Mouse (Mus musculus) right cerebral cortex, postnatal 25 days (tissue): Measurements from ENCODE around the gene Ahdc1.

Experiments used
- DNase-seq: peaks from one replicate; pipeline ENCODE4 v3.0.0; 2022

Ahdc1 gene

GRCm38 (mm10) chr4:133042244-133042643 is 31.2 kb downstream of the Ahdc1 start:
- DNase-seq = no peak

- no peak for DNase-seq
Measured at GRCm38 (mm10) chr4:133042651-133043635, 31.9 kb downstream of the Ahdc1 start.

DNA sequence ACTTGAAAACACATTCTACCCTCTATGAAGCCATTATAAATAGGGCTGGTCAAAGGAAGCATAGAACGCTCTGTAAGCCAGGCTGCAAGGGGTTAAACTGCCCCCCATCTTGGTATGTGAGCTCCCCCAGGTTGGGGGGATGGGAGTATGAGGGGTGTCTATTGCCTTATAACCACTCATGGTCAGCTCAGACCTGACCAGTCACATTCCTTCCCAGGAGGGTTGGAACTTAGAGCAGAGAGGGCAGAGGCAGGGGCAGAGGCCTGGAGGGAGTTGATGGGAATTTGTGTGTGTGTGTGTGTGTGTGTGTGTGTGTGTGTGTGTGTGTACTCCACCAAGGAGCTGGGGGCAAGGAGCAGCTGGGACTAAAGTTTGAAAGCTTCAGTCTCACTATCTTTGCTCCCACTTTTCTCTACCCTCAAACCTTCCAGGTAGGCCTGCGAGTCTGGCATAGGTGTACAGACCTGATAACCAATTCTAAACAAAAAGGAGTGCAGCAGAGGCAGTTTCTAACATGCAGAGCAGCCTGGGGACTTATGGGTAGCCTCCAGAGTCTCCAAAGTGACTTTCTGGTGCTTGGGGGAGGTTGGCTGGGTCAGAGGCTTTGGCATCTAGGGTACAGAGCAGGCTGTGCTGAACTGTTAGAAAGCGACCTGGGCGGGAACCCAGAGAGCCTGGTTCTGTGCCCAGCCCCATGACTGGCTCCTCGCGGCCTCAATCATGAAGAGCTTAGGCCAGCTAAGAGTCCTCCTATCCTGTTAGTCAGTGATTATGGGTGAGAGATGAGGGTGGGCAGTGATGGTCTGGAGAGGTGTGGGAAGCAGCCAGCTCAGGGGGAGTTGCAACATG is 33.0 kb downstream of the Ahdc1 start:
- no peak for DNase-seq

GRCm38 (mm10) chr4:133044647-133045094 is 33.6 kb downstream of the Ahdc1 start:
- no peak for DNase-seq

DNA sequence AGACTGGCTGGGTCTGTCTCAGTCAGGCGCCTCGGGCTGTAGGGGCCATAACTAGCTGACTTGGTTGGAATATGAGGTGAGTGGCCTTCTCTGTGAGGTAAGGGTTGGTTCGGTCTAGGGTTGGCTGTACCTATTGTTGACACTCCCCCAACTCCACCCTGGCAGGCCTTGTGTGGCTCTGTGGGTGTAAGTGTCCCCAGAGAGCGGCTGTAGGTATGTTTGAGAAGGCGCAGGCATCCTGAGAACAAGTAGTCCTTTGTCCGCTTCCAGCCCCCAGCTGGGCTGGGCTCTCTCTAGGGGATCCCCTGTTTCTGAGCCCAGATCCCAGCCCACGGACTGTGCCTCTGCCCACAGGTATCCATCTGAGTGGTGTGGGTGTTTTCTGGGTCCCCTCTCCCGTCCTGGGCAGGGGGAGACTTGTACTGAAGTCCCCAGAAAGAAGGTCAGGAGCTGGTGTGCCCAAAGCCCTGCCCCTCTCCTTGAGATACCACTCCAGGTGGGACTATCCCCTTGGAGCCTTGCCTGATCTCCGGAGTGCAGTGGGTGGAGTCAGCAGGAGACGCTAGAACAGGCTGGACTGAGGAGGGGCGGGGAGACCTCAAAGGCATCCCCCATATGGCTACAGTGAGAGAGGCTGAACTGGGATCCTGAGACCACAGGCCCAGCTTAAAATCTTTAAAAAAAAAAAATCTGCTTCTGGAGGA is 34.9 kb downstream of the Ahdc1 start:
- DNase-seq = no peak

- no peak for DNase-seq
Measured at GRCm38 (mm10) chr4:133046691-133047352, 35.8 kb downstream of the Ahdc1 start.

DNA sequence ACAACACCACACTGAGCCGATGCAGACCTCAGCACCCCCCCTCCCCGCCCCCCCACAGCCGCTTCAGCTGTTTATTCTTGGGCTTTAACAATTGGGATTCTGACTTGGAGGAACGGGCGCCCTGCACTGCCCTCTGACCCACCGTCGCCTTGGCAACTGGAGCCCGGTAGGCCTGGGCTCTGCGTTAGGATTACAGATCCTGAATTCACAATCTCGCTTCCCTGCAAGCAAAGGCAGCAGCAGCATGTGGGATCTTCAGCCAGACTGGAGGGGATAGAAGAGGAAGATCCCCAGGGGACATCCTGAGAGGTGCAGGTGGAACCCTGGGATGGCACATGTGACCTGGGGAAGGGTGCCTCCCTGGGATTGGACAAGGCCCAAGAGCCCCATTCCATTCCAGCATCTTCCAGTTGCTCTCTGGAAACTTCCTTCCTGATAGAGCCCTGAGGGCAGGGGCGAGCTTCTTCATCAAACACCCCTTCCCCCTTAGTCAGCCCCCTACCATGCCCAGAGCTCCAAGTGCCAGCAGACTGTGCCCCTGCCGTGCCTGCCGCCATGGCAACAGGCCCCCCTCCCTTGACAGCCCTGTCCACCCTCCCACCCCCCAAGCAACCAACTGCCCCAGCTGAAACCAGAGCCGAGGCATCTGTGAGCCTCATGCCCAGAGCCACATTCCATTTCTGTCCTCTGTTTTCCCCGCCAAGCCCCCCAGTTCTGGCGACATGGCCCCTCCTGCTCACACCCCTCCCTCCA is 36.5 kb downstream of the Ahdc1 start:
- no peak for DNase-seq

DNA sequence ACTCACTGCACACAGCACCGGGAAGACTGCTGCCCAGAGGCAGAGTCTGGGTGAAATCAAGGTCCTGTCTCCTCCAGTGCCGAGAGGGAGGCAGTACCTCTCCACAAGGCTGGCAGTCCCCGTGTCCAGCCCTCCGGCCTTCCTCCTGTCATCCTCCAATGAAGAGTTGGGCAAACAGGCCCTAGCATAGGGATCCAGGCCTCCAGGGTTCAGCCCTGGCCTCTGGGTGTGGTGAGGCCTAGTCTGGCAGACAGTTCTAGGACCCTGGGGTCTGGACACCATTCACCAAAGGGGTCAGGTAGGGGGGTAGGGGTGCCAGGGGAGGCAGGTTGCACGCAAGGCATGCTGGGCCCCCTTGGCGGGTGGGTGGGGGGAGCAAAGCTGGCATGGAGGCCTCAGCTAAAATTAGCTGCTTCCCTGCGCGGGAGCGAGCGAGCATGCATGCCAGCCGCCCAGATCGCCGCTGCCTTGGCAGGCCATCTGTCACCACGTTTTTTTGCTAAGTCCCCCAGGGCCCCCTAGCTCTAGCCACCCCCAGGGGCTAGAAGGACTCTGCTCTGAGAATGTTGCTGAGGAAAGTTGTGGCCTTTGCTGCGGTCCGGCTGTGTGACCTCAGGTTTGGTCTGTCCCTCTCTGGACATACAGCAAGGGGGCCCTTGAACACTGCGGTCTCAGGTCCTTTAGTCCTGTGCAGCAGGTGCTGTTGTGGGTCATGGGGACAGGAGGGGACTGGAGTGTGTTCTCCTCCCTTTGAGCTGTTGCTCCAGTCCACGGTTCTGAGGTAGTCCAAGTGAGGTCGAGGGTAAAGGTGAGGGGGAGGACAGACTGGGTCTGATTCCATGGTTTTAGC is 38.2 kb downstream of the Ahdc1 start:
- no peak for DNase-seq

DNA sequence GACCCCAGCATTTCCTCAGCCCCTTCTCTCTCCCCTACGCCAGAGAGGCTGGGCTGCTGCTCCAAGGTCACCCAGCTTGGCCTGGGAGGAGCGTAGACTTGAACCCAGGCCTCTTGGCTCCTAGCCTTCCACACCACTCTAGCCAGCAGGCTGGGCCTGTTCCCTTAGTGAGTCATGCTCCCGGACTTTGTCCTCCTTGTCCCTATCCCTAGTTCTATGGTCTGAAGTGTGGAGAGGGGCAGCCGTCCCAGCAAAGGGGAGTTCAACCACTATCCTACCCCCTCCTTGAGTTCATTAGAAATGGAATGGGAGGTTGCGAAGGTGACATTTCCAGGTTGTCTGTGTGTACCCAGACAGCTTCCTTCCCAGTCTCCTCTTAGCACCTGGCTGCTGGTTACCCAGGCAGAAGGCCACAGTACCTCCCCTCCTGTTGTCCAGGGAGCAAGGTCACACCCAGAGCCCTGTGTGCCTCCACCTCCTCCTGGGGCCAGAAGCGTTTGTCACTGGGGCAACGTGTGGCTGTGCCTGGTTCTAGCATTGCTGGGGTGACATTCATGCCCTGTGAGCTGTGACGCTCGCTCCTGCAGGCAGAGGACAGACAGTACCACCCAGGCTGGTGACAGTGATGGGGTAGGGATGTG is 39.3 kb downstream of the Ahdc1 start:
- DNase-seq = no peak

DNA sequence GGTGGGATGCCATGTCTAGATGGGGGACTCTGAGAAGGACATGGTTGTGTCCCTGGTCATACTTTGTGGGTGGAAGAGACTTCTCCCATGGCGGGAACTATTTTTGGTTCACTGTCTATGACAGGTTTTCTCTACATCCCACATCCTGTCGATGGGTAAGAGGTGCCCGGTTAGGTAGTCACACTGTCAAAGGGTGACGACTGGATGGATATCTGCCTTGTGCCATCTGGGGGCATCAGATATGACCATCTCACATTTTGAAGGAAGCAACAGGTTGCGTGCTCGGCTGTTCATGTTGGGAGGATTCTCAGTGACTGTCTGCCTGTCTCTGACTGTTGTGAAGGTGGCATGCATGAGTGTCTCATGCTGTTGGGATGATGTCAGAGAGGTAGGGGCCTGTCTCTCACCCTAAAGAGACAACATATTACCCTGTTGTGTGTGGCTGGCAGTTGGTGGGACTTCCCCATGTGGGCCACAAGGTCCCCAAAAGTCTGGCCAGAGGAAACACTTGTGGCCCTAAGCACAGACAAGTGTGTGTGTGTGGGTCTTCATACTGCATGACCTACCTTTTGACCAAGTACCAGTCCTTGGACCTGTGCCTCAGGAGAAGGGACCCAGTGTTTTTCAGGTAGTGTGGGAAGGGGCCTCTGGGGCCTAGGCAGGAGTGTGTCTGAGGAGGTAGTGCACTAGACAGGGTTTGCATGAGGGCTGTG is 39.9 kb downstream of the Ahdc1 start:
- no peak for DNase-seq

DNA sequence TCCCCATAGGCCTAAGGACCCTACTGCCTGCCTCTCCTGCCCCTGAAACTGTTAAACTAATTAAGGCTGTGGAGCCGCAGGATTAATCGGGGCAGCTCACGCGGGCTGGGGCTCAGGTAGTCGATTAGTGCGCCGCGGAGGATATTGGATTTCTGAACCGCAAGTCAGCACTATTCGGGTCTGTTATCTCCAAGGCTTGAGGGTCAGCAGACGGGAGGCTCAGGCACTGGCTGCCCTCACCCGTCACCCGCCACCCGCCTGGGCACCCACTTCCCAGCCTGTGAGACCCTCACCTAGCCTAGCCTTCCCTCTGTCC is 40.4 kb downstream of the Ahdc1 start:
- no peak for DNase-seq

DNA sequence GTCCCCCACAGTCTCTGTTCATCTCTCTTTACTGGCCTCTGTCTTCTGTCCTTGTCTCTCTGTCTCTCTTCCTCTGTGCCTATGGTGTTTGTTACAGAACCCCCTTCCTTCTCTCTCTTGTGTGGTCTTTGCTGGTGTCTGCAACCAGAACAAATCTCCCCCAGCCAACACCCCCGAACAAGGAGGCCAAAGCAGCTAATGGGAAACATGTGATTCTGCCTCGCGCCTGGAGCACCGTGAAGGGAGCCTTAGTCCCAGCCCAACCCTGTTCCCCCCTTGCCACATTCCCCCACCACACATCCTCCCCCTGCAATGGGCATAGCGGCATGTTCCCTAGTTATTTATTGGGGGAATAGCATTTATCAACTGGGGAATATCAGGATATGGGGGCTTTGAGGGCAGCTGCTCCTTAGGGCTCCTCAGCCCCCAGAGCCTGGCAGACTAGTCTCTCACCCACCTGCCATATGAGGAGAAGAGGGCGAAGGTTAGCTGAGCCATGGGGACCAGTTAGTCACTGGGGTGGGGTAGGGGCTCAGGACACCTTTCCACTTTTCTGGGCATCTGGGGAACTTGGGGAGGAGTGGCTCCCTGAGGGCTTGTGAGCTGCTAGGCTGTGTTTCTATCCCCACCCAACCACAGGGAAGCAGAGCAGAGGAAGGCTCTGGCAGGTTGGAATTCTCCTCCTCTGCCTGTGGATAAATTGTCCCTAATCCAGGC is 41.1 kb downstream of the Ahdc1 start:
- DNase-seq = no peak

GRCm38 (mm10) chr4:133052995-133053572 is 42.0 kb downstream of the Ahdc1 start:
- DNase-seq = no peak

DNA sequence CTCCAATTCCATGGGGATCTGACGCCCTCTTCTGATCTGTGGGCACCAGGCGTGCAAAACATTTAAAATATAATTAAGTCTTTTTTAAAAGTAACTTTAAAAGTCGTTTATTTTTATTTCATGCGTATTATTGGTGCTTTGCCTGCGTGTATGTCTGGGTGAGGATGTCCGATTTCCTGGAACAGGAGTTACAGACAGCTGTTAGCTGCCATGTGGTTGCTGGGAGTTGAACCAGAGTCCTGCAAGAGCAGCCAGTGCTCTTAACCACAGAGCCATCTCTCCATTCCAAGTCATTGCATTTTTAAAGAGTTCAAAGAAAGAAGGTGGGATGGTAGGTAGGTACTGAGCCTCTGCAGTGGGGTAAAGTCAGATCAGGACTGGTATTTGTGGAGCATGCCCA is 43.5 kb downstream of the Ahdc1 start:
- DNase-seq = no peak

- no peak for DNase-seq
Measured at GRCm38 (mm10) chr4:133055163-133055951, 44.3 kb downstream of the Ahdc1 start.

GRCm38 (mm10) chr4:133056069-133056890 is 45.2 kb downstream of the Ahdc1 start:
- no peak for DNase-seq
